Mouse (Mus musculus) B cell, adult 2 months (primary cell): ENCODE data around the gene Gc.

Source experiments
- DNase-seq, 2 experiments: peaks; one replicate each; pipeline ENCODE4 v3.0.0; 2022

The Gc gene

GRCm38 (mm10) chr5:89457554-89458062 is at the start of gene Gc:
Gc (minus strand) TSS chr5:89457898.
- DNase-seq: no peak

GRCm38 (mm10) chr5:89500182-89500581 is 42.5 kb upstream of the Gc start:
- no peak for DNase-seq

GRCm38 (mm10) chr5:89492560-89492959 is 34.9 kb upstream of the Gc start:
- DNase-seq: no peak

- no peak for DNase-seq
Measured at GRCm38 (mm10) chr5:89470483-89470882, 12.8 kb upstream of the Gc start.

- no peak for DNase-seq
Measured at GRCm38 (mm10) chr5:89467886-89468285, 10.2 kb upstream of the Gc start.

GRCm38 (mm10) chr5:89467045-89467444 is 9.3 kb upstream of the Gc start:
- no peak for DNase-seq

GRCm38 (mm10) chr5:89466275-89466674 is 8.6 kb upstream of the Gc start:
- DNase-seq: no peak

GRCm38 (mm10) chr5:89461817-89462216 is 4.1 kb upstream of the Gc start:
- no peak for DNase-seq

GRCm38 (mm10) chr5:89459591-89459990 is 1.9 kb upstream of the Gc start:
- DNase-seq: no peak

- no peak for DNase-seq
Measured at GRCm38 (mm10) chr5:89458987-89459386, 1.3 kb upstream of the Gc start.

- peak in 1 of 2 experiments; percentile 1 for DNase-seq
Measured at GRCm38 (mm10) chr5:89455526-89455925, 2.2 kb downstream of the Gc start.

GRCm38 (mm10) chr5:89450798-89451197 is 6.9 kb downstream of the Gc start:
- DNase-seq: no peak

GRCm38 (mm10) chr5:89449325-89449724 is 8.4 kb downstream of the Gc start:
- DNase-seq: no peak

- no peak for DNase-seq
Measured at GRCm38 (mm10) chr5:89447978-89448377, 9.7 kb downstream of the Gc start.

GRCm38 (mm10) chr5:89444360-89444759 is 13.3 kb downstream of the Gc start:
- DNase-seq: no peak

GRCm38 (mm10) chr5:89411536-89411935 is 46.2 kb downstream of the Gc start:
- DNase-seq: no peak

- DNase-seq: no peak
Measured at GRCm38 (mm10) chr5:89407376-89408082, 50.2 kb downstream of the Gc start.

- no peak for DNase-seq
Measured at GRCm38 (mm10) chr5:89405132-89405531, 52.6 kb downstream of the Gc start.

- DNase-seq: no peak
Measured at GRCm38 (mm10) chr5:89390405-89390804, 67.3 kb downstream of the Gc start.

- DNase-seq: no peak
Measured at GRCm38 (mm10) chr5:89384204-89384603, 73.5 kb downstream of the Gc start.

GRCm38 (mm10) chr5:89381340-89381739 is 76.4 kb downstream of the Gc start:
- no peak for DNase-seq

GRCm38 (mm10) chr5:89370140-89370539 is 87.6 kb downstream of the Gc start:
- no peak for DNase-seq

GRCm38 (mm10) chr5:89368045-89368743 is 89.5 kb downstream of the Gc start:
- DNase-seq: no peak
